Mouse (Mus musculus): ENCODE measurements at regions not wholly inside any gene's neighbourhood (a gene's known extent, or its start where the extent isn't known, plus 50 kb on each side); places are given as distances from the start of the nearest gene placed in this dataset.

GRCm38 (mm10) chr7:128860709-128861108, 116.0 kb downstream of the Sec23ip start:
- no peak for TF ChIP-seq KAT2A (conservative IDR thresholded peaks at IDR 0.05; ENCODE audit: low read depth, low read length)
- no peak for TF ChIP-seq POLR2A (IDR thresholded peaks at IDR 0.05; ENCODE audit: control insufficient read depth in 1 of 2, insufficient read depth in 1 of 2, low read depth in 1 of 2, low read length in 2 of 2, poor library complexity in 1 of 2)
- TF ChIP-seq MYC (IDR thresholded peaks at IDR 0.05; ENCODE audit: low read depth, low read length) = no peak
- TF ChIP-seq SIN3A (IDR thresholded peaks at IDR 0.05; ENCODE audit: low read length) = no peak
- no peak for TF ChIP-seq NELFE (IDR thresholded peaks at IDR 0.05; ENCODE audit: low read depth, low read length)
- no peak for TF ChIP-seq ETS1 (IDR thresholded peaks at IDR 0.05; ENCODE audit: low read depth, low read length)
- no peak for TF ChIP-seq USF2 (IDR thresholded peaks at IDR 0.05; ENCODE audit: borderline replicate concordance in 1 of 2, insufficient read depth in 1 of 2, low read depth in 1 of 2, low read length in 2 of 2)
- no peak for TF ChIP-seq EP300 (IDR thresholded peaks at IDR 0.05; ENCODE audit: low read depth in 1 of 2, low read length in 2 of 2)

All from MEL (cell line).